Mouse (Mus musculus) hindbrain, postnatal 0 days (tissue): Measurements from ENCODE around the gene Gm3336. TPM values are rescaled to one million over a fixed set of nuclear protein-coding genes. Genes with fewer than 3 reads are reported as not detected.

Experiments used
- ATAC-seq: fragments of 200-750 bp; cut with Nextera tagmentation; 2 replicates; pipeline ENCODE4 v1.8.0; 2017; ENCODE audit warnings: mild to moderate bottlenecking, moderate TSS enrichment, moderate library complexity
- DNase-seq: peaks from one replicate; pipeline ENCODE4 v3.0.0-alpha.2; 2015; ENCODE audit warnings: low spot score
- H3K27ac ChIP-seq: fragments of 300-500 bp; sonication (generic); 2 replicates; pipeline ENCODE4 v1.5.1; 2014; ENCODE audit warnings: mild to moderate bottlenecking
- H3K27me3 ChIP-seq: fragments of 300-500 bp; sonication (generic); 2 replicates; pipeline ENCODE4 v1.6.1; 2014; ENCODE audit warnings: low read length, mixed read lengths; ENCODE audit not compliant: insufficient read depth
- H3K36me3 ChIP-seq: fragments of 300-500 bp; sonication (generic); 2 replicates; pipeline ENCODE4 v1.6.1; 2014; ENCODE audit warnings: low read length, mixed read lengths; ENCODE audit not compliant: insufficient read depth
- H3K4me1 ChIP-seq: fragments of 300-500 bp; sonication (generic); 2 replicates; pipeline ENCODE4 v1.6.1; 2014; ENCODE audit warnings: antibody characterized with exemption, low read length, mixed read lengths; ENCODE audit not compliant: insufficient read depth
- H3K4me2 ChIP-seq: fragments of 300-500 bp; sonication (generic); 2 replicates; pipeline ENCODE4 v1.6.1; 2014; ENCODE audit warnings: low read depth, mild to moderate bottlenecking, low read length, moderate library complexity, mixed read lengths
- H3K4me3 ChIP-seq: fragments of 300-500 bp; sonication (generic); 2 replicates; pipeline ENCODE4 v1.5.1; 2014; ENCODE audit warnings: low read length
- H3K9ac ChIP-seq: fragments of 300-500 bp; sonication (generic); replicated peaks from 2 replicates; pipeline ENCODE4 v1.6.1; 2014; ENCODE audit warnings: mild to moderate bottlenecking, low read length, moderate library complexity, mixed read lengths
- H3K9me3 ChIP-seq: fragments of 300-500 bp; sonication (generic); 2 replicates; pipeline ENCODE4 v1.6.1; 2016; ENCODE audit warnings: low read length, mixed read lengths
- CTCF ChIP-seq: IDR thresholded peaks from 2 replicates; pipeline ENCODE4 v1.5.1; 2016; ENCODE audit warnings: antibody characterized with exemption, control low read depth, low read depth
- WGBS: fragments of 180-500 bp; shearing (Covaris S2); extraction: QIAGEN DNeasy Blood & Tissue Kit; methylation state at CpG from one replicate; pipeline ENCODE4 v1.1.7; 2014; 5-methylcytosine and 5-hydroxymethylcytosine counted together
- polyA plus RNA-seq: library from polyadenylated mRNA; unstranded; fragments of >200 nt; fragmentation: Nextera tagmentation; extraction: Ambion mirVana; gene quantifications from 2 replicates; pipeline ENCODE4 v1.2.1, GENCODE M21; 2015
- total RNA-seq: library from RNA; depleted of rRNA; stranded (reverse); fragments of >200 nt; gene quantifications from 2 replicates; pipeline ENCODE4 v1.2.3, GENCODE M21; 2014

Gene Gm3336
- total and polyA plus RNA-seq, 2 experiments from 2014 or later = not detected

GRCm38 (mm10) chr8:70767503-70767902 is 49.2 kb downstream of the Gm3336 start:
- DNase-seq (no peak), ATAC-seq (no peak)
- Histone ChIP-seq H3K4me3 (no peak overlapping the region), H3K27ac (no peak overlapping the region), H3K9me3 (no peaks in the 10 kb centered on the region), H3K4me2 (no peak overlapping the region), H3K9ac (no peak overlapping the region), H3K27me3 (no peaks in the 10 kb centered on the region), H3K4me1 (peaks cover 9% of the 10 kb centered on the region), H3K36me3 (peaks cover 41% of the 10 kb centered on the region)
- no peak for TF ChIP-seq CTCF
- WGBS = 70% methylated on average over 6 of the region's 6 CpGs

GRCm38 (mm10) chr8:70768231-70768776 is 50.0 kb downstream of the Gm3336 start:
- Histone ChIP-seq H3K27me3 (no peaks in the 10 kb centered on the region), H3K4me3 (no peak overlapping the region), H3K36me3 (peaks cover 41% of the 10 kb centered on the region), H3K4me1 (peaks cover 9% of the 10 kb centered on the region), H3K27ac (no peak overlapping the region), H3K9ac (no peak overlapping the region), H3K4me2 (no peak overlapping the region), H3K9me3 (no peaks in the 10 kb centered on the region)
- DNase-seq = no peak
- TF ChIP-seq CTCF = no peak
- WGBS = 95% methylated on average over 32 of the region's 32 CpGs
- ATAC-seq = no peak

GRCm38 (mm10) chr8:70768956-70769355 is 50.6 kb downstream of the Gm3336 start:
- no peaks in the 10 kb centered on the region for H3K27me3 ChIP-seq
- TF ChIP-seq CTCF = no peak
- WGBS = 88% methylated on average over 16 of the region's 16 CpGs
- ATAC-seq (no peak; the same call in 1 of the 2 replicates), DNase-seq (no peak)
- no peaks in the 10 kb centered on the region for H3K9me3 ChIP-seq
- no peak overlapping the region for H3K9ac ChIP-seq
- peaks cover 41% of the 10 kb centered on the region for H3K36me3 ChIP-seq
- H3K4me3 ChIP-seq = no peak overlapping the region
- H3K4me1 ChIP-seq = peaks cover 15% of the 10 kb centered on the region
- H3K27ac ChIP-seq = no peak overlapping the region
- no peak overlapping the region for H3K4me2 ChIP-seq

GRCm38 (mm10) chr8:70769359-70769758 is 51.0 kb downstream of the Gm3336 start:
- Histone ChIP-seq H3K4me1 (peaks cover 18% of the 10 kb centered on the region), H3K27me3 (no peaks in the 10 kb centered on the region), H3K9me3 (no peaks in the 10 kb centered on the region), H3K4me3 (no peak overlapping the region), H3K27ac (peak overlapping the region; percentile 16; the same call in 1 of the 2 replicates), H3K4me2 (no peak overlapping the region), H3K36me3 (peaks cover 41% of the 10 kb centered on the region), H3K9ac (peak overlapping the region; percentile 24; the same call in 1 of the 2 replicates)
- ATAC-seq (peak; percentile 79), DNase-seq (peak; percentile 98)
- TF ChIP-seq CTCF = peak; percentile 100
- WGBS = 6% methylated on average over 26 of the region's 26 CpGs

GRCm38 (mm10) chr8:70769858-70770257 is 51.5 kb downstream of the Gm3336 start:
- Histone ChIP-seq H3K4me2 (no peak overlapping the region), H3K4me3 (no peak overlapping the region), H3K27me3 (no peaks in the 10 kb centered on the region), H3K27ac (peak overlapping the region; percentile 16; the same call in 1 of the 2 replicates), H3K9ac (peak overlapping the region; percentile 24; the same call in 1 of the 2 replicates), H3K36me3 (peaks cover 41% of the 10 kb centered on the region), H3K4me1 (peaks cover 20% of the 10 kb centered on the region), H3K9me3 (no peaks in the 10 kb centered on the region)
- no peak for TF ChIP-seq CTCF
- WGBS = 79% methylated on average over 12 of the region's 12 CpGs
- DNase-seq (no peak), ATAC-seq (no peak)

- Histone ChIP-seq H3K9ac (no peak overlapping the region), H3K27ac (no peak overlapping the region), H3K27me3 (no peaks in the 10 kb centered on the region), H3K4me3 (no peak overlapping the region), H3K4me1 (peaks cover 29% of the 10 kb centered on the region), H3K9me3 (no peaks in the 10 kb centered on the region), H3K4me2 (no peak overlapping the region), H3K36me3 (peaks cover 41% of the 10 kb centered on the region)
- 94% methylated on average over 13 of the region's 13 CpGs for WGBS
- TF ChIP-seq CTCF = no peak
- DNase-seq (no peak), ATAC-seq (no peak)
Measured at GRCm38 (mm10) chr8:70770748-70771147, 52.4 kb downstream of the Gm3336 start.

- TF ChIP-seq CTCF = no peak
- H3K27ac ChIP-seq = no peak overlapping the region
- peaks cover 28% of the 10 kb centered on the region for H3K4me1 ChIP-seq
- 86% methylated on average over 7 of the region's 7 CpGs for WGBS
- no peak overlapping the region for H3K4me2 ChIP-seq
- DNase-seq (no peak), ATAC-seq (no peak)
- no peaks in the 10 kb centered on the region for H3K9me3 ChIP-seq
- no peak overlapping the region for H3K9ac ChIP-seq
- peaks cover 41% of the 10 kb centered on the region for H3K36me3 ChIP-seq
- H3K4me3 ChIP-seq = no peak overlapping the region
- H3K27me3 ChIP-seq = no peaks in the 10 kb centered on the region
Measured at GRCm38 (mm10) chr8:70771217-70771616, 52.9 kb downstream of the Gm3336 start.
